Mouse (Mus musculus) heart, postnatal 36 days (tissue): ENCODE data around the gene Atp2b1. TPM values are rescaled to one million over a fixed set of nuclear protein-coding genes. Genes with fewer than 3 reads are reported as not detected.

Source experiments
- total RNA-seq, 2 experiments: library from RNA; stranded (reverse); gene quantifications; 2 replicates each; pipeline ENCODE4 v1.2.3; 2021

Atp2b1 gene
- total RNA-seq, 2 experiments from 2014 or later = 69.0 to 69.9 TPM

Other genes starting within 250 kb of the Atp2b1 start
- 1 to 10 TPM; 4.9 to 7.2 TPM for gene Poc1b, start 192.6 kb downstream of the Atp2b1 start, total RNA-seq
- 1 to 10 TPM; 3.1 to 3.4 TPM for gene Galnt4, start 193.8 kb downstream of the Atp2b1 start, total RNA-seq
- gene Phxr2, start 211.9 kb downstream of the Atp2b1 start, total RNA-seq = not detected